Mouse (Mus musculus): ENCODE measurements around the gene Ip6k2.

The Ip6k2 gene

GRCm38 (mm10) chr9:108764971-108765370 is 18.6 kb upstream of the Ip6k2 start:
- no peak for TF ChIP-seq POU5F1 (IDR thresholded peaks at IDR 0.05; ENCODE audit: borderline replicate concordance, low read length)
- no peak for TF ChIP-seq NANOG (IDR thresholded peaks at IDR 0.05; ENCODE audit: borderline replicate concordance, low read length)
- TF ChIP-seq CTCF (conservative IDR thresholded peaks at IDR 0.05; ENCODE audit: low read length): no peak
- Histone ChIP-seq H3K9me3 (ENCODE audit: low read length) (no peaks in the 10 kb centered on the region), H3K4me1 (replicated peaks; ENCODE audit: low read depth, low read length) (peaks cover 9% of the 10 kb centered on the region), H3K36me3 (ENCODE audit: insufficient read depth, low read length) (no peaks in the 10 kb centered on the region), H3K4me3 (replicated peaks; ENCODE audit: low read length) (no peak overlapping the region), H3K27me3 (ENCODE audit: insufficient read depth, low read length) (no peaks in the 10 kb centered on the region)

GRCm38 (mm10) chr9:108776614-108777013 is 7.0 kb upstream of the Ip6k2 start:
- Histone ChIP-seq H3K27me3 (ENCODE audit: insufficient read depth, low read length) (0 out of 2 replicates have a peak, but pooled peaks cover 2% of the 10 kb centered on the region), H3K36me3 (ENCODE audit: insufficient read depth, low read length) (no peaks in the 10 kb centered on the region), H3K4me1 (replicated peaks; ENCODE audit: low read depth, low read length) (peaks cover 21% of the 10 kb centered on the region), H3K4me3 (replicated peaks; ENCODE audit: low read length) (no peak overlapping the region), H3K9me3 (ENCODE audit: low read length) (no peaks in the 10 kb centered on the region)
- TF ChIP-seq CTCF (conservative IDR thresholded peaks at IDR 0.05; ENCODE audit: low read length): no peak
- TF ChIP-seq NANOG (IDR thresholded peaks at IDR 0.05; ENCODE audit: borderline replicate concordance, low read length): no peak
- TF ChIP-seq POU5F1 (IDR thresholded peaks at IDR 0.05; ENCODE audit: borderline replicate concordance, low read length): no peak

- Histone ChIP-seq H3K4me1 (replicated peaks; ENCODE audit: low read depth, low read length) (peaks cover 28% of the 10 kb centered on the region), H3K4me3 (replicated peaks; ENCODE audit: low read length) (no peak overlapping the region), H3K36me3 (ENCODE audit: insufficient read depth, low read length) (no peaks in the 10 kb centered on the region), H3K27me3 (ENCODE audit: insufficient read depth, low read length) (no peaks in the 10 kb centered on the region), H3K9me3 (ENCODE audit: low read length) (no peaks in the 10 kb centered on the region)
- TF ChIP-seq CTCF (conservative IDR thresholded peaks at IDR 0.05; ENCODE audit: low read length) (no peak), POU5F1 (IDR thresholded peaks at IDR 0.05; ENCODE audit: borderline replicate concordance, low read length) (no peak), NANOG (IDR thresholded peaks at IDR 0.05; ENCODE audit: borderline replicate concordance, low read length) (no peak)
These were observed 6.3 kb upstream of the Ip6k2 start for GRCm38 (mm10) chr9:108777276-108777675.

- H3K27me3 ChIP-seq (ENCODE audit: insufficient read depth, low read length): no peaks in the 10 kb centered on the region
- no peak overlapping the region for H3K4me3 ChIP-seq (replicated peaks; ENCODE audit: low read length)
- TF ChIP-seq POU5F1 (IDR thresholded peaks at IDR 0.05; ENCODE audit: borderline replicate concordance, low read length) (no peak), CTCF (conservative IDR thresholded peaks at IDR 0.05; ENCODE audit: low read length) (no peak), NANOG (IDR thresholded peaks at IDR 0.05; ENCODE audit: borderline replicate concordance, low read length) (no peak)
- H3K9me3 ChIP-seq (ENCODE audit: low read length): no peaks in the 10 kb centered on the region
- peaks cover 55% of the 10 kb centered on the region for H3K4me1 ChIP-seq (replicated peaks; ENCODE audit: low read depth, low read length)
- H3K36me3 ChIP-seq (ENCODE audit: insufficient read depth, low read length): peaks cover 2% of the 10 kb centered on the region
These were observed 2.6 kb upstream of the Ip6k2 start for GRCm38 (mm10) chr9:108780959-108781358.

GRCm38 (mm10) chr9:108781891-108782290 is 1.7 kb upstream of the Ip6k2 start:
- H3K4me3 ChIP-seq (replicated peaks; ENCODE audit: low read length): no peak overlapping the region
- H3K9me3 ChIP-seq (ENCODE audit: low read length): no peaks in the 10 kb centered on the region
- TF ChIP-seq CTCF (conservative IDR thresholded peaks at IDR 0.05; ENCODE audit: low read length): no peak
- no peak for TF ChIP-seq POU5F1 (IDR thresholded peaks at IDR 0.05; ENCODE audit: borderline replicate concordance, low read length)
- TF ChIP-seq NANOG (IDR thresholded peaks at IDR 0.05; ENCODE audit: borderline replicate concordance, low read length): no peak
- H3K36me3 ChIP-seq (ENCODE audit: insufficient read depth, low read length): peaks cover 9% of the 10 kb centered on the region
- H3K27me3 ChIP-seq (ENCODE audit: insufficient read depth, low read length): no peaks in the 10 kb centered on the region
- H3K4me1 ChIP-seq (replicated peaks; ENCODE audit: low read depth, low read length): peaks cover 52% of the 10 kb centered on the region

GRCm38 (mm10) chr9:108782836-108783547 is 604 bp upstream of the Ip6k2 start:
- peaks cover 19% of the 10 kb centered on the region for H3K36me3 ChIP-seq (ENCODE audit: insufficient read depth, low read length)
- H3K4me1 ChIP-seq (replicated peaks; ENCODE audit: low read depth, low read length): peaks cover 50% of the 10 kb centered on the region
- no peaks in the 10 kb centered on the region for H3K27me3 ChIP-seq (ENCODE audit: insufficient read depth, low read length)
- H3K4me3 ChIP-seq (replicated peaks; ENCODE audit: low read length): peak overlapping the region; percentile 89
- TF ChIP-seq NANOG (IDR thresholded peaks at IDR 0.05; ENCODE audit: borderline replicate concordance, low read length): no peak
- no peak for TF ChIP-seq POU5F1 (IDR thresholded peaks at IDR 0.05; ENCODE audit: borderline replicate concordance, low read length)
- TF ChIP-seq CTCF (conservative IDR thresholded peaks at IDR 0.05; ENCODE audit: low read length): no peak
- H3K9me3 ChIP-seq (ENCODE audit: low read length): no peaks in the 10 kb centered on the region

- Histone ChIP-seq H3K36me3 (ENCODE audit: insufficient read depth, low read length) (peaks cover 29% of the 10 kb centered on the region), H3K4me3 (replicated peaks; ENCODE audit: low read length) (no peak overlapping the region), H3K4me1 (replicated peaks; ENCODE audit: low read depth, low read length) (peaks cover 58% of the 10 kb centered on the region), H3K9me3 (ENCODE audit: low read length) (no peaks in the 10 kb centered on the region), H3K27me3 (ENCODE audit: insufficient read depth, low read length) (no peaks in the 10 kb centered on the region)
- TF ChIP-seq POU5F1 (IDR thresholded peaks at IDR 0.05; ENCODE audit: borderline replicate concordance, low read length) (no peak), CTCF (conservative IDR thresholded peaks at IDR 0.05; ENCODE audit: low read length) (no peak), NANOG (IDR thresholded peaks at IDR 0.05; ENCODE audit: borderline replicate concordance, low read length) (no peak)
These were observed 1.8 kb downstream of the Ip6k2 start for GRCm38 (mm10) chr9:108785416-108785815.

- TF ChIP-seq NANOG (IDR thresholded peaks at IDR 0.05; ENCODE audit: borderline replicate concordance, low read length): no peak
- TF ChIP-seq CTCF (conservative IDR thresholded peaks at IDR 0.05; ENCODE audit: low read length): no peak
- TF ChIP-seq POU5F1 (IDR thresholded peaks at IDR 0.05; ENCODE audit: borderline replicate concordance, low read length): no peak
- H3K27me3 ChIP-seq (ENCODE audit: insufficient read depth, low read length): no peaks in the 10 kb centered on the region
These were observed 2.9 kb downstream of the Ip6k2 start for GRCm38 (mm10) chr9:108786494-108786893.

GRCm38 (mm10) chr9:108787080-108787479 is 3.5 kb downstream of the Ip6k2 start:
- no peak overlapping the region for H3K4me3 ChIP-seq (replicated peaks; ENCODE audit: low read length)
- H3K27me3 ChIP-seq (ENCODE audit: insufficient read depth, low read length): no peaks in the 10 kb centered on the region
- peaks cover 58% of the 10 kb centered on the region for H3K4me1 ChIP-seq (replicated peaks; ENCODE audit: low read depth, low read length)
- H3K36me3 ChIP-seq (ENCODE audit: insufficient read depth, low read length): peaks cover 29% of the 10 kb centered on the region
- no peaks in the 10 kb centered on the region for H3K9me3 ChIP-seq (ENCODE audit: low read length)
- no peak for TF ChIP-seq NANOG (IDR thresholded peaks at IDR 0.05; ENCODE audit: borderline replicate concordance, low read length)
- TF ChIP-seq POU5F1 (IDR thresholded peaks at IDR 0.05; ENCODE audit: borderline replicate concordance, low read length): no peak
- TF ChIP-seq CTCF (conservative IDR thresholded peaks at IDR 0.05; ENCODE audit: low read length): no peak

More at GRCm38 (mm10) chr9:108786494-108786893, 2.9 kb downstream of the Ip6k2 start:
- no peaks in the 10 kb centered on the region for H3K9me3 ChIP-seq (ENCODE audit: low read length)
- H3K4me1 ChIP-seq (replicated peaks; ENCODE audit: low read depth, low read length): peaks cover 58% of the 10 kb centered on the region
- no peak overlapping the region for H3K4me3 ChIP-seq (replicated peaks; ENCODE audit: low read length)
- peaks cover 29% of the 10 kb centered on the region for H3K36me3 ChIP-seq (ENCODE audit: insufficient read depth, low read length)
